Mouse (Mus musculus): ENCODE results near the gene Grhpr.
"Not testable (repeated sequence)": the region's sequence is repeated elsewhere in the genome, so short reads cannot be mapped to it uniquely, and the experiment has no call there.

DNA sequence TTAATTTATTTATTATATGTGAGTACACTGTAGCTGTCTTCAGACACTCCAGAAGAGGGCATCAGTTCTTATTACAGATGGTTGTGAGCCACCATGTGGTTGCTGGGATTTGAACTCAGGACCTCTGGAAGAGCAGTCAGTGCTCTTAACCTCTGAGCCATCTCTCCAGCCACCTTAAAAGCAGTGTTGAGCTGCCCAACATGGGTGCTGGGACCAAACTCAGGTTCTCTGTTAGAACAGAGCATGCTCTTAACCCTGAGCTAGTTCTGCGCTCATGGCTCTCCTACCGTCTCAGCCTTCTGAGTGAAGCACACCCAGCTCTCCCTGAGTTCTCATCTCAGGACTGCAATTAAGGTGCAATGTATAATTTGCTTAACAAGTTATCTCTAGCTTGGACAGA is 35.1 kb upstream of the Grhpr start:
- not testable (repeated sequence) for TF ChIP-seq CTCF, EP300 (IDR thresholded peaks at IDR 0.05; ENCODE audit: low read depth)
